Mouse (Mus musculus): ENCODE data around the gene Tmc4. TPM values are rescaled to one million over a fixed set of nuclear protein-coding genes. Genes with fewer than 3 reads are reported as not detected.
"Not testable (repeated sequence)": the region's sequence is repeated elsewhere in the genome, so short reads cannot be mapped to it uniquely, and the experiment has no call there.

Tmc4 gene
- polyA plus RNA-seq, 1 experiment from 2014 or later = 6.7 TPM

GRCm38 (mm10) chr7:3704475-3704874 is 27.1 kb upstream of the Tmc4 start:
- Histone ChIP-seq H3K9me3 (replicated peaks) (no peaks in the 10 kb centered on the region), H3K4me3 (peak overlapping the region; percentile 83), H3K27ac (peak overlapping the region; percentile 93), H3K4me2 (replicated peaks) (peak overlapping the region; percentile 91), H3K4me1 (peaks cover 15% of the 10 kb centered on the region), H3K36me3 (peaks cover 35% of the 10 kb centered on the region), H3K9ac (peak overlapping the region; percentile 88), H3K27me3 (no peaks in the 10 kb centered on the region)
- under 1% methylated on average over 20 of the region's 20 CpGs for WGBS
- peak; percentile 55 for ATAC-seq (ENCODE audit: low FRiP score)

- H3K27me3 ChIP-seq = no peaks in the 10 kb centered on the region
- peaks cover 40% of the 10 kb centered on the region for H3K36me3 ChIP-seq
- H3K9me3 ChIP-seq (replicated peaks) = no peaks in the 10 kb centered on the region
- WGBS = under 1% methylated on average over 42 of the region's 42 CpGs
- H3K4me1 ChIP-seq = peaks cover 15% of the 10 kb centered on the region
- H3K9ac ChIP-seq = peak within 1 kb of the TSS; percentile 88
- H3K4me3 ChIP-seq = peak within 1 kb of the TSS; percentile 83
- H3K4me2 ChIP-seq (replicated peaks) = peak within 1 kb of the TSS; percentile 91
- H3K27ac ChIP-seq = peak within 1 kb of the TSS; percentile 93
- ATAC-seq (ENCODE audit: low FRiP score) = peak; percentile 95
Measured at GRCm38 (mm10) chr7:3703879-3704441, 26.6 kb upstream of the Tmc4 start, which contains the start of gene Rps9. Gene Rps9, plus strand, starts transcription at chr7:3703993.

GRCm38 (mm10) chr7:3703148-3703878 is 26.0 kb upstream of the Tmc4 start:
- no peaks in the 10 kb centered on the region for H3K27me3 ChIP-seq
- WGBS = 22% methylated on average over 6 of the region's 6 CpGs

DNA sequence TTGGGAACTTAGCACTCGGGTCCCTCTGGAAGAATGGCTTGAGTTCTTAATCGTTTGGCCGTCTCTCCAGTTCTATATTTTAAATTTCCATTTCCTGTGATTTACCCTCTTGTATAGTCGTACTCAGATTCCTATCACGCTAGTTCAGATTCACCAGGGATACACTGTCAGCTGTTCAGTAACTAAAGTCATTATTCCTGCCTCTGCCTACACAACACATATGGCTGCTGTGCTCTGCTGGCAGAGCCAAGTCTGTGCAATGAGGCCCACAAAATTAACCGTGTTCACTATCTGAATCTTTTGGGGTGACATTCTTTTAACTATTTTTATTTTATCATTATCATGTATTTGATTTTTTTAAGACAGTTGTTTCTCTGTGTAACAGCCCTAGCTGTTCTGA is 21.1 kb upstream of the Tmc4 start:
- peaks cover 49% of the 10 kb centered on the region for H3K36me3 ChIP-seq
- H3K9me3 ChIP-seq (replicated peaks) = no peaks in the 10 kb centered on the region
- no peak overlapping the region for H3K4me3 ChIP-seq
- no peak for ATAC-seq (ENCODE audit: low FRiP score)
- no peaks in the 10 kb centered on the region for H3K27me3 ChIP-seq
- no peak overlapping the region for H3K4me2 ChIP-seq (replicated peaks)
- H3K4me1 ChIP-seq = peaks cover 9% of the 10 kb centered on the region
- H3K27ac ChIP-seq = no peak overlapping the region
- no peak overlapping the region for H3K9ac ChIP-seq
- WGBS = 97% methylated on average over 6 of the region's 6 CpGs

More at GRCm38 (mm10) chr7:3703148-3703878, 26.0 kb upstream of the Tmc4 start:
- peaks cover 46% of the 10 kb centered on the region for H3K36me3 ChIP-seq
- H3K9me3 ChIP-seq (replicated peaks) = no peaks in the 10 kb centered on the region
- peak overlapping the region; percentile 91 for H3K4me2 ChIP-seq (replicated peaks)
- peaks cover 15% of the 10 kb centered on the region for H3K4me1 ChIP-seq
- H3K9ac ChIP-seq = peak overlapping the region; percentile 57
- peak; percentile 68 for ATAC-seq (ENCODE audit: low FRiP score)
- peak overlapping the region; percentile 83 for H3K4me3 ChIP-seq
- H3K27ac ChIP-seq = peak overlapping the region; percentile 93

DNA sequence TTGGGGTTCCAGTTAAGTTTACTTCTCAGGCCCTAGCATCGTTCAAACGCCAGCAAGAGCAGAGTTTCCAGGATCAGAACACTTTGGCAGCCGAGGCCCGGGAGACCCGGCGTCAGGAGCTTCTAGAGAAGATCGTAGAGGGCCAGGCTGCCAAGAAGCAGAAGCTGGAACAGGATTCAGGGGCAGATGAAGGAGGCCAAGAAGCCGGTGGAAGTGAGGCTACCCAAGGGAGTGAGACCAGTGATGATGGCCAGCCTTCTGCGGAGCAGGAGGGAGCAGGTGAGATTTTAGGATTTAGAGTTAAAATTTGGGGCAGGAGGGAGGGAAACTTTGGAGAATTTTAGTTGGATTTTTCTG is 17.6 kb upstream of the Tmc4 start:
- 8% methylated on average over 9 of the region's 9 CpGs for WGBS
- peak overlapping the region; percentile 72 for H3K4me3 ChIP-seq
- ATAC-seq (ENCODE audit: low FRiP score) = not testable (repeated sequence)

DNA sequence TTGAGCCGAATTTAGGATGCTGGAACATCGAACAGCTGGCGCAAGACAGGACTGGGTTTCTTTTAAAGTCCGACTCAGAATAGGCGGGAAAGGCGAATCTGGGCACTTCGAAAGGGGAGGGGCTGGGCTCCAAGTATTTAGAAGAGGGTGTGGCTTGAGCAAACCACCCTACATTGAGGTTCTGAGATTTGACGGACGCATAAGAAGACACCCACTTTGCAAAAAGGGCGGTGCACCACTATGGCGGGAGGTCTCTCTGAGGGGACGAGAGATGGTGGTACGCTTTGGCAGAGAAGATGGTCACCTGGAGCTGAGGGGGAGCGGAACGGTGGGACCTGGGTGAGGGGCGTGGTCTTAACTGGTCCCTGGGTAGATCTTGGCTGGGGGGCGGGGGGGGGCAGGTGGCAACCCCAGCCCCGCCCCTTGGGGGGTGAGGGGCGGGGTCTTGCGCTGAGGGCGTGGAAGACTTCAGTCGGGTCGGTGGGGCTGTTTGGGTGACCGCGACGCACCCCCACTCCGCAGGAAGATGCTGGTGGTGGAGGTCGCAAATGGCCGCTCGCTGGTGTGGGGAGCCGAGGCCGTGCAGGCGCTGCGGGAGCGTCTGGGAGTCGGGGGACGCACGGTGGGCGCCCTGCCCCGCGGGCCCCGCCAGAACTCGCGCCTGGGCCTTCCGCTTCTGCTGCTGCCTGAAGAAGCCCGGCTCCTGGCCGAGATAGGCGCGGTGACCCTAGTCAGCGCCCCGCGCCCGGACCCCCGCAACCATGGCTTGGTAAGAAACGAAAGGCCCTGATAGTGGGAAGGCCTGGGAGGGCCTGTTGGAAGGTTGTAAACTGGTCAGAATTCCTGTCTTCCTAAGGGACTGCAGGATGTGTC is 17.0 kb upstream of the Tmc4 start:
- Histone ChIP-seq H3K27me3 (no peaks in the 10 kb centered on the region), H3K4me1 (peaks cover 19% of the 10 kb centered on the region), H3K4me3 (peak overlapping the region; percentile 72), H3K4me2 (replicated peaks) (peak overlapping the region; percentile 85), H3K27ac (peak overlapping the region; percentile 94), H3K9ac (peak overlapping the region; percentile 88), H3K9me3 (replicated peaks) (no peaks in the 10 kb centered on the region), H3K36me3 (peaks cover 30% of the 10 kb centered on the region)
- WGBS = under 1% methylated on average over 52 of the region's 55 CpGs
- peak; percentile 32 for ATAC-seq (ENCODE audit: low FRiP score)

More for the DNA sequence above, 17.6 kb upstream of the Tmc4 start:
- peaks cover 19% of the 10 kb centered on the region for H3K4me1 ChIP-seq
- not testable (repeated sequence) for H3K9me3 ChIP-seq (replicated peaks); H3K27me3 ChIP-seq
- H3K4me2 ChIP-seq (replicated peaks) = peak overlapping the region; percentile 85
- H3K9ac ChIP-seq = peak overlapping the region; percentile 88
- peaks cover 35% of the 10 kb centered on the region for H3K36me3 ChIP-seq
- peak overlapping the region; percentile 94 for H3K27ac ChIP-seq

DNA sequence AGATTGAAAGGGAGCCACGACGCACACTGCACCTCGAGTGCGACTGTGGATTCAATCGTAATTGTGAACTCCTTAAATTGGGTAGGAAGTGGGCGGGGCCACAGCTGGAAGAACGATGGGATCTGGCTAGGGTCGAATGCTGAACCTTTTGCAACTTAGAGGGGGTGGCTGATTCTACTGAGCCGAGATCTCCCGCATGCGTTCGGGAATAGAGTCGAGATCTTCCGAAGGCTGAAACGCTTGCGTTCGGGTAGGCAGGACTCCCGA is 16.4 kb upstream of the Tmc4 start:
- H3K27ac ChIP-seq = peak overlapping the region; percentile 94
- peak overlapping the region; percentile 72 for H3K4me3 ChIP-seq
- H3K4me1 ChIP-seq = peaks cover 19% of the 10 kb centered on the region
- peak overlapping the region; percentile 88 for H3K9ac ChIP-seq
- peaks cover 24% of the 10 kb centered on the region for H3K36me3 ChIP-seq
- H3K9me3 ChIP-seq (replicated peaks) = no peaks in the 10 kb centered on the region
- ATAC-seq (ENCODE audit: low FRiP score) = no peak
- peak overlapping the region; percentile 85 for H3K4me2 ChIP-seq (replicated peaks)
- WGBS = under 1% methylated on average over 18 of the region's 18 CpGs
- H3K27me3 ChIP-seq = no peaks in the 10 kb centered on the region

DNA sequence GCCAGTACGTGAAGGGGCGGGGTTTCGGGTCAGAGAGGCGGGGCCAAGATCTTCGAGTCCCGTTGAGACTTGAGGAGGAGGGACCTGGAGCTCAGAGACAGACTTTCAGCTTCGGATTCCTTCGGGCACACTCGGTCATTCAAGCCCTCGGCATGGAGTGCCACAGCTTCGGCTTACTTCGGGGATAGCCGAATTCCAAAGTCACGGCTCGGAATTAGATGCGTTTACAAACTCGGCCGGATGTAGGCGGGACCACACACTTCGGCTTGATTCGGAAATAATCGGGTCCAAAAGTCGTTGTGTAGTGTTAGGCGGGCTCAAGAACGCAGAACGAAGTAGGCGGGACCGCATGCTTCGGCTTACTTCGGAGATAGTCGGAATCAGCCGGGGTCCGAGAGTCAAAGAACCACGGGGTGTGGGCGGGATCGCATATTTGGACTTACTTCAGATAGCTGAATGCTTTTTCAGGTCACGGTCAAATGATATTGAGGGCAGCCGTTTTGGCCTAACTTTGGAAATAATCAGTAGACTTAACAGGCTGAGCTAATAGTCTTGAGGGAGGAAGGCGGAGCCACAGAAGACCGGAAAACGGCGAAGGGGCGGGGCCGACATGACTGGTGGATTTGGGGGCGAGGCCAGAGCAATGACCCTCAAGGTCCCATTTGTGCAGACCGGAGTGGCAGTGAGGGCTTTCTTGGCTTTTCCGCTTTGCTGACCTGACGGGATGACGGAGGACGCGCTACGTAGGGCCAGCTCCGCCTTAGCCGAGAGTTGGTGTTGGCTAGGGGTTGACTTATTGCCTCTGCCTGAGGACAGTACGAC is 15.8 kb upstream of the Tmc4 start, which contains the start of gene Mboat7:
TSS of gene Mboat7 (minus strand) at position 537 of the 822 bp plus-strand sequence.
- peaks cover 22% of the 10 kb centered on the region for H3K36me3 ChIP-seq
- H3K27me3 ChIP-seq = no peaks in the 10 kb centered on the region
- WGBS = under 1% methylated on average over 55 of the region's 55 CpGs
- H3K4me3 ChIP-seq = peak within 1 kb of the TSS; percentile 72
- peaks cover 19% of the 10 kb centered on the region for H3K4me1 ChIP-seq
- peak within 1 kb of the TSS; percentile 85 for H3K4me2 ChIP-seq (replicated peaks)
- peak within 1 kb of the TSS; percentile 92 for H3K9ac ChIP-seq
- no peaks in the 10 kb centered on the region for H3K9me3 ChIP-seq (replicated peaks)
- peak within 1 kb of the TSS; percentile 94 for H3K27ac ChIP-seq
- peak; percentile 91 for ATAC-seq (ENCODE audit: low FRiP score)

DNA sequence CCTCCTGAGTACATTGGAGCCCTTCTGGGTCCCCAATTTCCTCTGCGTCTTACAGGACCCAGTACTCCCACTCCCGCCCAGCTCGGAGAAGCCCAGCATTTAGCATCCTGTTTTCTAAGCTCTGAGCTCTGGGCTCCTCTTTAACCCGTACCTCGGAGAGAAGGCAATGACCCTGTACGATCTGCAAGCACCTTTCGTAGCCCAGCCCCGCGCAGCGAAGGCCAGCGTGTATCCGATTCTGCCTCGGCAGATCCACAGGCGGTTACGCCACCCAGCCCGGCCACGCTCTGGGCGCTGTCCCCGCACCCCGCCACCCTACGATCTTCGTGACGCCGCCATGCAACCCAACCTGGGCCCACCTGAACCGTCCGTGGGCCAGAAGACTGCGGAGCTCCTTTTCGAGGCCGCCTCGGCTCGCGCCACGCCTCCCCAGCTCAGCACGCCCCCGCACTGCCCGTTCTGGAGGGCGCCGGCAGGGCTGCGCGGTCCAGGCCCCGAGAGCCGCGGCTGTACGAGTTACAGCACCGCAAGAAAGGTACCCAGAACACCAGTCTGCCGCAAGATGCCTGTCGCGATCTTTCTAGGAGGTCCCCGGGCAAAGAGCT is 15.1 kb upstream of the Tmc4 start, which contains the start of gene Tsen34:
TSS of gene Tsen34 (plus strand) at position 482 of the 605 bp plus-strand sequence.
- peak within 1 kb of the TSS; percentile 72 for H3K4me3 ChIP-seq
- ATAC-seq (ENCODE audit: low FRiP score) = peak; percentile 74; the same call in 1 of the 2 replicates
- WGBS = under 1% methylated on average over 48 of the region's 49 CpGs
- H3K36me3 ChIP-seq = peaks cover 20% of the 10 kb centered on the region
- H3K9ac ChIP-seq = peak within 1 kb of the TSS; percentile 92
- H3K27ac ChIP-seq = peak within 1 kb of the TSS; percentile 94
- no peaks in the 10 kb centered on the region for H3K9me3 ChIP-seq (replicated peaks)
- H3K4me1 ChIP-seq = peaks cover 19% of the 10 kb centered on the region
- peak within 1 kb of the TSS; percentile 85 for H3K4me2 ChIP-seq (replicated peaks)
- H3K27me3 ChIP-seq = no peaks in the 10 kb centered on the region

DNA sequence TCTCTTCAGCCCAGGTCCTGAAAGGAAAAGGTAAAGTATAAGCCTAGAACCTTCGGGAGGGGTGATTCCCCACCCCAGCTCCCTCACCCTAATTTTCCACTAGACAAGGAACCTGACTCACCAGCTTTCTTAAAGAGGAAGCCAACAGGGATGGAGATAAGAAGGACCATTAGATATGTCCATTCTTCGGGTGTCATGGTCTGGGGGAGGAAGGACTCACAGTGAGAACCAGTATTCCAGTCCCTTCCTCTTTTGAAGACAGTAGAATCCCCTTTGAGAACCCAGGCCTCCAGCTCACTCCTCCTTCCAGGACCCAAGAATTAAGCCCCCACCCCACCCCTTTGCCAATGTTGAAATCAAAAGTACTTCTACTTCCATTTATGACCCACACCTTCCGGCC is 14.6 kb upstream of the Tmc4 start:
- Histone ChIP-seq H3K4me2 (replicated peaks) (peak overlapping the region; percentile 85), H3K4me1 (peaks cover 19% of the 10 kb centered on the region), H3K27me3 (no peaks in the 10 kb centered on the region), H3K27ac (no peak overlapping the region), H3K9me3 (replicated peaks) (no peaks in the 10 kb centered on the region), H3K9ac (peak overlapping the region; percentile 92), H3K36me3 (peaks cover 17% of the 10 kb centered on the region), H3K4me3 (peak overlapping the region; percentile 72)
- 37% methylated on average over 3 of the region's 3 CpGs for WGBS
- no peak for ATAC-seq (ENCODE audit: low FRiP score)
